Mouse (Mus musculus): ENCODE results near the gene Trim61. TPM values are rescaled to one million over a fixed set of nuclear protein-coding genes. Genes with fewer than 3 reads are reported as not detected.

Gene Trim61
- polyA plus RNA-seq, 1 experiment from 2014 or later: not detected

DNA sequence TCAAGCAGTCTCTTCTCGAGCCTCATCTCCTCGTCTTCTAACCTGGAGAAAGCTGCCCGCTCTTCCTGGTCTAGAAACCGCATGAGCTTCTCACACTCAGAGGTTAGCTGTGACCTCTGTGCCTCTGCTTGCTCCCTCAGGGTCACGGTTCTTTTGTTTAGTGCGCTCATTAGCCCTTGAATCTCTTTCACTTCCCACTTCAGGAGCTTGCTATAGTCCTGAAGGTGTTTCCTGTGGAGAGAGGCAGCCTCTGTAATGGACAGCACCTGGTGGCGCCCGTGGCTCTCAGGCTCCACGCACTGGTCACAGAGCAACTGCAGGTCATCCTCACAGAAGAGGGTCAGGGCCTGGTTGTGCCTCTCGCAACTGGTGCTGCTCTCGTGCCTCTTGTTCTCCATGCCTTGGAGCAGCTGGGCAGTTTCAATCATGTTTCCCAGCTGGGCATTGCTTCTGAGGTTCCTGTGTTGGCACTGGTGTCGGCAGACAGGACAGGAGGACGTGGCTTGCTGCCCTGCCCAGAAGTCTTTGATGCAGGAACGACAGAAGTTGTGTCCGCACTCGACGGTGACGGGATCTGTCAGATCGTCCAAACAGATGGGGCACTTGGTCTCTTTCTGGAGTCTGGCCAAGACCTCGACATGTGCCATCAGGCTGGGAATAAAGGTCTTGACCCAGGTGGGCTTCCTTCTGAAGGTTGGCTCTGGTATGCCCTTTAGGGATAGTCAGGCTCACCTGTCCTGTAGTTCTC is 35.0 kb downstream of the Trim61 start:
- no peaks in the 10 kb centered on the region for H3K9me3 ChIP-seq (replicated peaks)
- no peak overlapping the region for H3K4me3 ChIP-seq (replicated peaks)
- no peak for DNase-seq
- 64% methylated on average over 20 of the region's 20 CpGs for WGBS (ENCODE audit: insufficient replicate concordance)
- no peaks in the 10 kb centered on the region for H3K36me3 ChIP-seq
- no peak overlapping the region for H3K9ac ChIP-seq
- H3K4me1 ChIP-seq (replicated peaks): no peaks in the 10 kb centered on the region
- ATAC-seq (ENCODE audit: low read depth): no peak
- H3K4me2 ChIP-seq: no peak overlapping the region
- no peaks in the 10 kb centered on the region for H3K27me3 ChIP-seq
- H3K27ac ChIP-seq: no peak overlapping the region

Other genes starting within 250 kb of the Trim61 start
- 3.8 and 4.0 TPM in 2 replicates for gene Klhl2, start 168.5 kb downstream of the Trim61 start, polyA plus RNA-seq (2015; fragmentation: Nextera tagmentation; extraction: Ambion mirVana)
- 16.7 and 17.6 TPM in 2 replicates for gene Tmem192, start 71.3 kb downstream of the Trim61 start, polyA plus RNA-seq (2015; fragmentation: Nextera tagmentation; extraction: Ambion mirVana)
- not detected in 2 replicates for gene Trim75, start 30.7 kb downstream of the Trim61 start, polyA plus RNA-seq (2015; fragmentation: Nextera tagmentation; extraction: Ambion mirVana)
- not detected in 2 replicates for gene Trim60, start 61 bp upstream of the Trim61 start, polyA plus RNA-seq (2015; fragmentation: Nextera tagmentation; extraction: Ambion mirVana)
- gene Apela, start 18.8 kb upstream of the Trim61 start, polyA plus RNA-seq (2015; fragmentation: Nextera tagmentation; extraction: Ambion mirVana): 0.45 and 0.48 TPM in 2 replicates
- not detected in 2 replicates for gene Gm10663, start 56.5 kb upstream of the Trim61 start, polyA plus RNA-seq (2015; fragmentation: Nextera tagmentation; extraction: Ambion mirVana)
- 0.07 and 0.13 TPM in 2 replicates for gene BC030870, start 111.0 kb upstream of the Trim61 start, polyA plus RNA-seq (2015; fragmentation: Nextera tagmentation; extraction: Ambion mirVana)

Measured in liver, embryonic 13.5 days (tissue).